Mouse (Mus musculus): ENCODE data around the gene Gm10282.

- TF ChIP-seq POLR2A (IDR thresholded peaks at IDR 0.05; ENCODE audit: borderline replicate concordance, extremely low read depth, low read depth, low read length) (no peak), CTCF (IDR thresholded peaks at IDR 0.05; ENCODE audit: insufficient read depth, low read length) (no peak)
Observed at GRCm38 (mm10) chr8:72348114-72348513, 43.1 kb upstream of the Gm10282 start.
